Mouse (Mus musculus) kidney, postnatal 14 days (tissue): ENCODE data around the gene Pcbd1.
"Not testable (repeated sequence)": the region's sequence is repeated elsewhere in the genome, so short reads cannot be mapped to it uniquely, and the experiment has no call there.

ENCODE experiments used
- DNase-seq: peaks from one replicate; pipeline ENCODE4 v3.0.0; 2022; ENCODE audit warnings: mixed read lengths

Pcbd1 gene

GRCm38 (mm10) chr10:61103564-61104114 is 14.5 kb downstream of the Pcbd1 start:
- DNase-seq: no peak

- no peak for DNase-seq
Observed at GRCm38 (mm10) chr10:61114246-61114720, 25.2 kb downstream of the Pcbd1 start.

GRCm38 (mm10) chr10:61121732-61122131 is 32.6 kb downstream of the Pcbd1 start:
- DNase-seq: not testable (repeated sequence)

- no peak for DNase-seq
Observed at GRCm38 (mm10) chr10:61123276-61123913, 34.3 kb downstream of the Pcbd1 start.

- DNase-seq: no peak
Observed at GRCm38 (mm10) chr10:61124462-61124861, 35.3 kb downstream of the Pcbd1 start.

- no peak for DNase-seq
Observed at GRCm38 (mm10) chr10:61128701-61129365, 39.7 kb downstream of the Pcbd1 start.

- DNase-seq: no peak
Observed at GRCm38 (mm10) chr10:61130959-61131358, 41.8 kb downstream of the Pcbd1 start.

GRCm38 (mm10) chr10:61134041-61134440 is 44.9 kb downstream of the Pcbd1 start:
- DNase-seq: no peak

GRCm38 (mm10) chr10:61135226-61135839 is 46.2 kb downstream of the Pcbd1 start:
- DNase-seq: no peak

GRCm38 (mm10) chr10:61137567-61137966 is 48.4 kb downstream of the Pcbd1 start:
- no peak for DNase-seq

- no peak for DNase-seq
Observed at GRCm38 (mm10) chr10:61143343-61143742, 54.2 kb downstream of the Pcbd1 start.
